Mouse (Mus musculus) intestine, embryonic 14.5 days (tissue): Measurements from ENCODE around the gene Babam2. TPM values are rescaled to one million over a fixed set of nuclear protein-coding genes. Genes with fewer than 3 reads are reported as not detected.

Source experiments
- ATAC-seq: fragments of 200-750 bp; cut with Nextera tagmentation; replicated peaks from 2 replicates; pipeline ENCODE4 v1.8.0; 2017; ENCODE audit warnings: low read depth, moderate number of reproducible peaks, moderate TSS enrichment, moderate library complexity; ENCODE audit not compliant: low FRiP score, low TSS enrichment
- DNase-seq: peaks from one replicate; pipeline ENCODE4 v3.0.0-alpha.2; 2018; ENCODE audit warnings: low spot score
- H3K27ac ChIP-seq: fragments of 300-500 bp; sonication (generic); 2 replicates; pipeline ENCODE4 v1.5.1; 2014; ENCODE audit warnings: low read depth, mild to moderate bottlenecking, control low read depth
- H3K27me3 ChIP-seq: fragments of 300-500 bp; sonication (generic); replicated peaks from 2 replicates; pipeline ENCODE4 v1.6.1; 2014; ENCODE audit warnings: low read length, control low read depth; ENCODE audit not compliant: control insufficient read depth, insufficient read depth
- H3K36me3 ChIP-seq: fragments of 300-500 bp; sonication (generic); 2 replicates; pipeline ENCODE4 v1.6.1; 2014; ENCODE audit warnings: low read length, control low read depth; ENCODE audit not compliant: control insufficient read depth, insufficient read depth
- H3K4me1 ChIP-seq: fragments of 300-500 bp; sonication (generic); replicated peaks from 2 replicates; pipeline ENCODE4 v1.6.1; 2014; ENCODE audit warnings: low read length, control low read depth, mixed read lengths; ENCODE audit not compliant: control insufficient read depth, insufficient read depth
- H3K4me2 ChIP-seq: fragments of 300-500 bp; sonication (generic); 2 replicates; pipeline ENCODE4 v1.6.1; 2014; ENCODE audit warnings: low read length
- H3K4me3 ChIP-seq: fragments of 300-500 bp; sonication (generic); 2 replicates; pipeline ENCODE4 v1.5.1; 2014; ENCODE audit warnings: low read depth, low read length, control low read depth, mixed read lengths
- H3K9ac ChIP-seq: fragments of 300-500 bp; sonication (generic); 2 replicates; pipeline ENCODE4 v1.6.1; 2014; ENCODE audit warnings: mild to moderate bottlenecking, low read length
- H3K9me3 ChIP-seq: fragments of 300-500 bp; sonication (generic); 2 replicates; pipeline ENCODE4 v1.6.1; 2016; ENCODE audit warnings: low read length, control low read depth; ENCODE audit not compliant: control insufficient read depth
- WGBS: fragments of 180-500 bp; shearing (Covaris S2); extraction: QIAGEN DNeasy Blood & Tissue Kit; methylation state at CpG from one replicate; pipeline ENCODE4 v1.1.7; 2014; 5-methylcytosine and 5-hydroxymethylcytosine counted together
- polyA plus RNA-seq: library from polyadenylated mRNA; unstranded; fragments of >200 nt; fragmentation: Nextera tagmentation; extraction: Ambion mirVana; gene quantifications from 2 replicates; pipeline ENCODE4 v1.2.1, GENCODE M21; 2014

Gene Babam2
- polyA plus RNA-seq, 1 experiment from 2014 or later = 43.5 TPM

GRCm38 (mm10) chr5:32058481-32059253 is 361.2 kb downstream of the Babam2 start:
- Histone ChIP-seq H3K4me3 (peak overlapping the region; percentile 10), H3K27ac (peak overlapping the region; percentile 94), H3K36me3 (no peaks in the 10 kb centered on the region), H3K27me3 (no peaks in the 10 kb centered on the region), H3K4me2 (peak overlapping the region; percentile 42), H3K9ac (no peak overlapping the region), H3K9me3 (no peaks in the 10 kb centered on the region), H3K4me1 (peaks cover 28% of the 10 kb centered on the region)
- 24% methylated on average over 8 of the region's 8 CpGs for WGBS
- peak; percentile 50 for ATAC-seq
- DNase-seq = peak; percentile 51

- ATAC-seq = peak; percentile 87
- DNase-seq = peak; percentile 65
- Histone ChIP-seq H3K36me3 (no peaks in the 10 kb centered on the region), H3K9me3 (no peaks in the 10 kb centered on the region), H3K4me3 (peak overlapping the region; percentile 10), H3K9ac (no peak overlapping the region), H3K27me3 (no peaks in the 10 kb centered on the region), H3K27ac (peak overlapping the region; percentile 94), H3K4me2 (peak overlapping the region; percentile 42), H3K4me1 (peaks cover 28% of the 10 kb centered on the region)
- 22% methylated on average over 8 of the region's 8 CpGs for WGBS
These were observed 361.8 kb downstream of the Babam2 start for GRCm38 (mm10) chr5:32059254-32059796.

- Histone ChIP-seq H3K9me3 (no peaks in the 10 kb centered on the region), H3K9ac (no peak overlapping the region), H3K27me3 (no peaks in the 10 kb centered on the region), H3K4me3 (no peak overlapping the region), H3K4me1 (peaks cover 37% of the 10 kb centered on the region), H3K4me2 (no peak overlapping the region), H3K27ac (peak overlapping the region; percentile 80), H3K36me3 (no peaks in the 10 kb centered on the region)
- WGBS = 77% methylated on average over 2 of the region's 2 CpGs
- DNase-seq = no peak
- ATAC-seq = no peak
These were observed 363.0 kb downstream of the Babam2 start for GRCm38 (mm10) chr5:32060485-32060884.

GRCm38 (mm10) chr5:32061854-32062253 is 364.4 kb downstream of the Babam2 start:
- H3K9ac ChIP-seq = no peak overlapping the region
- peak; percentile 36 for DNase-seq
- no peaks in the 10 kb centered on the region for H3K9me3 ChIP-seq
- H3K27ac ChIP-seq = no peak overlapping the region
- H3K4me2 ChIP-seq = no peak overlapping the region
- no peak overlapping the region for H3K4me3 ChIP-seq
- H3K36me3 ChIP-seq = no peaks in the 10 kb centered on the region
- no peaks in the 10 kb centered on the region for H3K27me3 ChIP-seq
- ATAC-seq = no peak
- 72% methylated on average over 1 of the region's 1 CpGs for WGBS
- peaks cover 42% of the 10 kb centered on the region for H3K4me1 ChIP-seq

GRCm38 (mm10) chr5:32064341-32065105 is 367.0 kb downstream of the Babam2 start:
- H3K9ac ChIP-seq = no peak overlapping the region
- no peaks in the 10 kb centered on the region for H3K36me3 ChIP-seq
- H3K9me3 ChIP-seq = no peaks in the 10 kb centered on the region
- no peaks in the 10 kb centered on the region for H3K27me3 ChIP-seq
- H3K4me3 ChIP-seq = no peak overlapping the region
- H3K4me1 ChIP-seq = peaks cover 26% of the 10 kb centered on the region
- peak overlapping the region; percentile 43; the same call in 1 of the 2 replicates for H3K27ac ChIP-seq
- ATAC-seq (peak; percentile 53; the same call in 1 of the 2 replicates), DNase-seq (peak; percentile 49)
- 63% methylated on average over 2 of the region's 2 CpGs for WGBS
- no peak overlapping the region for H3K4me2 ChIP-seq

GRCm38 (mm10) chr5:32066015-32066734 is 368.7 kb downstream of the Babam2 start:
- no peak overlapping the region for H3K9ac ChIP-seq

GRCm38 (mm10) chr5:32066839-32067238 is 369.4 kb downstream of the Babam2 start:
- Histone ChIP-seq H3K4me1 (peaks cover 21% of the 10 kb centered on the region), H3K9ac (no peak overlapping the region), H3K27ac (no peak overlapping the region), H3K27me3 (no peaks in the 10 kb centered on the region), H3K36me3 (no peaks in the 10 kb centered on the region), H3K4me3 (no peak overlapping the region), H3K4me2 (no peak overlapping the region), H3K9me3 (no peaks in the 10 kb centered on the region)
- ATAC-seq = no peak
- peak; percentile 29 for DNase-seq
- WGBS = 97% methylated on average over 2 of the region's 2 CpGs

More at GRCm38 (mm10) chr5:32066015-32066734, 368.7 kb downstream of the Babam2 start:
- Histone ChIP-seq H3K27ac (no peak overlapping the region), H3K9me3 (no peaks in the 10 kb centered on the region), H3K27me3 (no peaks in the 10 kb centered on the region), H3K36me3 (no peaks in the 10 kb centered on the region), H3K4me2 (no peak overlapping the region), H3K4me3 (no peak overlapping the region), H3K4me1 (peaks cover 18% of the 10 kb centered on the region)
- DNase-seq (peak; percentile 44), ATAC-seq (no peak)
- WGBS = 46% methylated on average over 5 of the region's 5 CpGs

- DNase-seq (no peak), ATAC-seq (no peak)
- Histone ChIP-seq H3K27ac (no peak overlapping the region), H3K9me3 (no peaks in the 10 kb centered on the region), H3K9ac (no peak overlapping the region), H3K36me3 (no peaks in the 10 kb centered on the region), H3K27me3 (no peaks in the 10 kb centered on the region), H3K4me3 (no peak overlapping the region), H3K4me2 (no peak overlapping the region), H3K4me1 (peaks cover 21% of the 10 kb centered on the region)
- WGBS = 80% methylated on average over 3 of the region's 3 CpGs
These were observed 371.1 kb downstream of the Babam2 start for GRCm38 (mm10) chr5:32068616-32069015.
